Mouse (Mus musculus): ENCODE data around the gene Tln1.
A peak's percentile ranks its signal among the peaks of the same experiment; 100 is the strongest.
"Not testable (repeated sequence)": the region's sequence is repeated elsewhere in the genome, so short reads cannot be mapped to it uniquely, and the experiment has no call there.

Tln1 gene

DNA sequence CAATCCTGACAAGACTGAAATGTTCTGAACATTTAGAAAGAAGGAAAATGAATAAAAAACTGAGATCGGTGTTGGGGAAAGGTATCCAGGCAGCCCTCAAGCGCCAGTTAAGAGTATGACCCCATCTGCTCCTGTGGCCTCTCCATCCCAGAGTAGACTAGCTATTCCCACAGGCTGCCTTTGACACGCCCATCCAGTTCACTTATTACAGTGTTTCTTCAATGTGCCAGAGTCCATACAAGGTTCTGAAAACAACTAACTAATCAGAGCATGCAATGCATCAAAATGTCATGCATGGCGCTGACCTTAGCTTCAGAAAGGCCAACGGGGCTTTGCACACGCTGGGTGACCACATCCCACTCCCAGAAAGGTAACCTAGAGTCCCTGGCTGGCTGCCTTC lies 59.0 kb downstream of the Tln1 start:
- no peak for DNase-seq

DNA sequence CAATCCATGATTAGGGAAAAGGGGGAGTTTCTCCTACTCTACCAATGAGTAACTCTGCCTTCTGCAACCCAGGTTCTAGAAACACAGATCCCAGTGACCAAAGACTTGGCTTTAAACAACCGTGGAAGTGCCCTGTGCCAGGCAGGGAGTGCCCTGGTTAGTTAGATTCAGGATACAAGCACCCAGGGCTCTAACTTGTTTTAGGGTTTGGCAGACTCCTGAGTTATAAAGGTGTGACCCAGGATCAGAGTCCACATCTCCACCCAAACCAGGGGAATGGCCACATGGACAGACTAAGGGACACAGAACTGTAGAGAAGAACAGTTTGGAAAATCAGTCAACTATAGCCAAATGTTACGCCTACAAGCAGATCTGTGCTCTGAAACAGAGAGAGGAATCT lies 59.5 kb downstream of the Tln1 start:
- DNase-seq: no peak

DNA sequence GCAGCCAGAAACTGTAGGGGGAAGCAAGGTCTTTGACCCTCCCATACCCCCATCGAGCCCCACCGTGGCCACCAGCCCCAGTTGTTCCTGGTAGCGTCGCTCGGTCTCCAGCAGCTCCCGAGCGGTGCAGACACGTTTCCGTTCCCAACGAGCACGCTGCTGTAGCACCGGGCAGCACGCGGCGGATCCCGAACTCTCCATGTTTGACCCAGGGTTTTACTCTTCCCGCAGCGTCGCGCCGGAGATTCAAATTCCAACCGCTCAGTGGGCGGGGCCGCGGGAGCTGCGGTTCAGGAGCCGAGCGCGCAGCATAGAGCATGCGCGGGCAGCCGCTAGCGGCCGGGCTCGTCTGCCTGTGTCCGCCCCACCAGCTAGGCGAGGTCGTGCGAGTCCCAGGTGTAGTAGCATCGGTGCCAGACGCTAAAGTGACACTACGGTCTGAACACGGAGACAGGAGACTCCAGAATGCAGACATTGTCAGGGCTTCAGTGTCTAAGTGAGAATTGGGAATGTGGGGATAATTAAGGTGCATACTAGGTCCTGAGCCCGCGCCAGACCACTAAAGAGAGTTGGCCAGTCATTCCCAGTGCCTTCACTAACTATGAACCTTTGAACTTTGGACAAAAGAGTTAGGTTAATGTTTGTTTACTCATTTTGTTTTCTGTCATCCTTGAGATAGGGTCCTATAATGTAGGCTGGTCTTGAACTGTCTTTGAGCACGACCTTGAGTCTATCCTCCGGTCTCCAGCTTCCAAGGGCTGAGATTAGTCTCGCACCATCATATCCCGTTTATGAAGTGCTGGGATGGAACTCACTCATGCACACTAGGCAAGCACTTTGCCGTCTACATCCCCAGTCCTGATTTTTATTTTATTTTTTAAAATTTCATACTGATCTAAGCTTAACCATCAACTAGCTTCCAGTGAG lies 62.8 kb downstream of the Tln1 start, which contains the start of gene Arhgef39:
TSS of gene Arhgef39 (minus strand) at position 289 of the 927 bp plus-strand sequence.
- DNase-seq: peak; percentile 88 to 91

DNA sequence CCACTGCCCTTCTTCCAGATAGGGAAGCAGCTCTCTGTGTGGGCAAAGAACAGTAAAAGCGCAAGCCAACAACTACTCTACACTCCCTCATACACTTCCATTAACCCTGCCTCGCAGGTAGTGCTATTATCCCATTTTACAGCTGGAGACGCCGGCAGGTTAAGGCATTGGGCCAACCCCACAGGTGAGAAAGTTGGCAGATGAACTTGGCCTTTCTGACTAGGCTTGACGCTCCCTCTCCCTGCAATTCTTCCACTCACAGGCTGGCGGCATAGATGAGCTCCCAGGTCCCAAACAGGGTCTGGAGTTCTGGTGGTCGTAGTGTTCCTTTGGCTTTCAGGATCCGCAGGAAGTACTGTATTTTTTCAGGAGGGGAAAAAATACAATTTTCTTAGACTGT lies 63.5 kb downstream of the Tln1 start:
- peak; percentile 71 to 72 for DNase-seq

DNA sequence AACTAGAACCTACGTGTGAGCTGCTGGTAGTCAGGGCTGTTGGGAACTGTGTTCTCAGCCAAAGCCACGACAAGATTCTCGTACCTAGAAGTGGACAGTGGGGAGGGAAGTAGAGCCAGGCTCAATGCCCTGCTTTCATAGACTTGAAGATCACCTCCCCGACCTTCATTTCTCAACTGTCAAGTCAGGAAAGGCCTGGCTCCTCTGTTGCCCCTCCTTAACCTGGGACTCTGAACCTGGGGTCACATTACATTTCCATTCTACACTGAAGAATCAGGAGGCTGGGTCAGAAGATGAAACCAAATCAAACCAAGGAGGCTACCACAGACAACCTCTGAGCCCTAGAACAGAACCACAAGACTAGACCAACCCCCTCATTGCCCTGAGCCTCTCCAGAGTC lies 64.5 kb downstream of the Tln1 start:
- DNase-seq: no peak

DNA sequence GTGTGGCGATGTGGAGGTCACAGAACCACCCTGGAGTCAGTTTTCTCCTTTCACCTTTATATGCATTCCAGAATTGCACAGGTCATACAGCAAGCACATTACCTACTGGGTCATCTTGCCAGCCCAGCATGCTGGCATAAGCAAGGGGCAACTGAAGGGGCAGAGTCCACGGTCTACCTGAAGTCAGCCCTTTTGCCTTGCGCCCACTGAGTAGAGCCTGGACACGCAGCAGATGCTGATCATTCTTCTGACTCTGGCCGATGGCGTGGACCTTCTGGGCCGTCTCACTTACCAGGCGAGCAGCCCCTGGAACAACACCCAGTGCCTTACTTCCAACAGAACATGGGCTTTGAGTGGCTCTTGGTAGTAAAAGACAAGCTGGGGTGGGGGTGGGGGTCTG lies 65.1 kb downstream of the Tln1 start:
- DNase-seq: no peak

DNA sequence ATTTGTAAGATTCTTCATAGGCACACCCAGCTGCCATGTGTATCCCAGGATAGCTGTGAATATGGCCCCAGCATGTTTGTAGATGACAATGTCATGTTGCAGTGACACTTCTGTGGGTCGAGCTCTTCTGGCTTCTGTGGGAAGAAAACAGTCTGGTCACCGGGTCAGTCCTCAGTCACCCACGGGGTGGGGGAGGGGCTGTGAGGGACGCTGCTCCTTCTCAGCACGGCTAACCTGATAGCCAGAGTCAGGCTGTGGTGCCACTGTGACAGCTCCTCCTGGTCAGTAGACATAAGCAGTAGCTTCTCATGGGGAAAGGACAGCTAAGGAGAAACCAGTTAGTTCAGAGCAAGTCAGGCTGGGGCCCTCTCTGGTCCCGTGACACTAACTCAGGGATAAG lies 65.9 kb downstream of the Tln1 start:
- DNase-seq: no peak

DNA sequence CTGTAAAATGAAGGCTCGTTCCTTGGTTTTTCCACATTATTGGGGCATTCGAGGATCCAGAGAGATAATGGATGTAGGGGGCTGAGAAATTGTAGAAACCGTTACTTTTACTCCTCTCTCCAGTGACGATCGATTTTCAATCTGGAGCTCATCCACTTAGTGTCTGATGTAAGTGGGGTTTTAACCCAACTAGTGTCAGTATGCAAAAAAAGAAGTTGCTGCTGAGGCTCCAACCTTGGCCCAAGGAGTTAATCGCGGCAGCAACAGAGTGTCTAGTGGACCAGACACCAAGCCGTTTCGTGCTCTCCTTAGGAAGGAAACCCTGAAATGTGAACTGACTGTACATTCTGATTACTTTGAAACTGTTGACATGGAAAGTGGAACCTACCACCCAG lies 68.6 kb downstream of the Tln1 start:
- DNase-seq: peak; percentile 17 to 31

DNA sequence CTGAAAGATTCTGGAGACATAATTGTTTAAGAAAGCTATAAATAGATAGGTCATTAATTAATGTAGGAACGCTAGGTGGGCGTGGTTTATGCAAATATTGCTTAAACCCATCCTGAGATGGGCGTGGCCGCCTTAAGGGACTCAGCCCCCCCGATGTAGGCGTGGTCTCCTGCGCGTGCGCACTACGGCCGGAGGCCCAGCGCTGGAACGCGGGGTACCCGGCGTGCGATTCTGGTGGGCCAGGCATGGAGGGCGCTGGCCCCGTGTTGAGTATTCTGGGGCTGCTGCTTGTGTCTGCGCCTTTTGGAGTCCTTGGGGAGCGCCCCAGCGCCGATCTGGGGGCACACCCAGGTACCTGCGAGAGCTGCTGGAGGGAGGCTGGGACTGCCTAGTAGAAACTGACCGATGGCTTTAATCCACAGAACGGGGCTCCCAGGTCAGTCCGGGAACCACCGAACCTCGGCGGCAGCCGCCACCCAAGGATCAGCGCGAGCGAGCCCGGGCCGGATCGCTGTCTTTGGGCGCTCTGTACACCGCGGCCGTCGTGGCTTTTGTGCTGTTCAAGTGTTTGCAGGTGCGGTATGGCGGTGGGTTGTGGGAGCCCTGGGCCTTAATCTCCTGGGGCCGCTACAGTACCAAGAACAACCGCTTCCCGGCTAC lies 69.2 kb downstream of the Tln1 start:
- peak; percentile 99 for DNase-seq

DNA sequence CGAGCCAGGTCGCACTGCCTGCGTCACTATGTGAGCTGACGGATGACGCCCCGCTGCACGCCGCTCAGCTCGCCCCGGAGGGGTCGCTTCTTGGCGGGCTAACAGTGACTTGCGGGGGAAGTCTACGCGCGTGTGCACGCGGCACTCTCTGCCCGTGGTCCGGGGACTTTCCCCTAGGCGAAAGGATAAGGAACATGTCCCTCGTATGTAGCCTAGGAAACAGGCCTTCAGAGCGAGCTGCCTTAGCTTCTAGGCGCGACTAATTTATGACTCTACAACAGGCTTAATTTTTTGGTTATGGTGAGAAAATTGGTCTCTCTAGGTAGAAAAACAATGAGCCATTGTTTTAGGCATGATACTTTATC lies 69.7 kb downstream of the Tln1 start, which contains the start of gene Ccdc107:
TSS of gene Ccdc107 (plus strand) at position 80 of the 365 bp plus-strand sequence.
- peak; percentile 91 to 97 for DNase-seq

DNA sequence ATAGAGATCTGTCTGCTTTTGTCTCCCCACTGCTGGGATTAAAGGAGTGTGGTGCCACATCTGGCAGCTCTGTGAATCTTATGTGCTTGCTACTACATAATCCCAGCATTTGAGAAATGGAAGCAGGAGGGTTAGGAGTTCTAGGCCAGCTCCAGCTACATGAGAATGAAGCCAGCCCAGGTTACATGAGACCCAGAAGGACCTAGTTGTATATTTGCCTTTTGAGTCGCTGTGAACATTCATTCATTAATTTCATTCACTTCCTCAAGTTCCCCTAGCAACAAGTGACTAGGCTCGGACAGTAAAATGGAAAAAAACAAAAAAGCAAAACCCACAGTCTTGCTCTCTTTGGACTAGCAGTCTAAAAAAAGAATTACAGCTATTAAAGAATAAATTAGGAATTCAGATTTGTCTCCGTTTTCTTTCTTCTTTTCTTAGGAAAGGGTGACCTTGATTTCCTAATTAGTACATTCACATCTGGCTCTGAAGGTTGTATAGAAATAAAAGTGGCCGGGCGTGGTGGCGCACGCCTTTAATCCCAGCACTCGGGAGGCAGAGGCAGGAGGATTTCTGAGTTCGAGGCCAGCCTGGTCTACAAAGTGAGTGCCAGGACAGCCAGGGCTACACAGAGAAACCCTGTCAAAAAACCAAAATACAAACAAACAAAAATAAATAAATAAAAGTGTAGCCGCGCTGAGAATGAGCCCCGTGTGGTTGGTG lies 70.2 kb downstream of the Tln1 start:
- DNase-seq: peak in 1 of 2 experiments; percentile 23

DNA sequence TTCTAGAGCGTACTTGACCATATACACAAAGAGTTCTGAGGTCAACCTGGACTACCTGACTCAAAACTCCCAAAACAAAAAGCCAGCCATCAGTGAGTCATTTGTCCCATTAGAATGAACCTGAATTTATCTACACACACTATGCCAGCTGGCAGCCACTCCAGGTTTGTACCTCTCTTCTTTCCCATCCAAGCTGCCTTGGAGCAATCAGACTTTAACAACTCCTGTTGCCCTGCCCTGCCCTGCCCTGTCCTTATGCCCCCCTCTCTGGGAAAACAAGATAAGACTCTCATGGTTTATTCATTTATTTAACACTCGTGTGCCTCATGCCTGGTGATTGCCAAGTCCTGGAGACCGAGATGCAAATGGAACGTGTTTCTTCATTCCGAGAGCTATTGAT lies 71.7 kb downstream of the Tln1 start:
- DNase-seq: no peak

DNA sequence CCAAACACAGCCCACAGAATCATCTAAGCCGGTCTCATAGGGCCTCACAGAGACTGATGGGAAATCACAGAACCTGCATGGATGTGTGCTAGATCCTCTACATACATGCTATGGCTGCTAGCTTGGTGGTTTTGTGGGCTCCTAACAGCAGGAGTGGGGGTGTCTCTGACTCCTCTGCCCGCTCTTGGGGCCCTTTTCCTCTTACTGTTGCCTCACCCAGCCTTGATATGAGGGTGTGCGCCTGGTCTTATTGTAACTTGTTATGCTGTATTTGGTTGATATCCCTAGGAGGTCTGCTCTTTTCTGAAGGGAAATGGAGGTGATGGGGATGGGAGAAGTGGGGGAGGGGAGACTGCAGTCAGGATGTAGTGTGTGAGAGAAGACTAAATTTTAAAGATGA lies 72.9 kb downstream of the Tln1 start:
- DNase-seq: no peak

DNA sequence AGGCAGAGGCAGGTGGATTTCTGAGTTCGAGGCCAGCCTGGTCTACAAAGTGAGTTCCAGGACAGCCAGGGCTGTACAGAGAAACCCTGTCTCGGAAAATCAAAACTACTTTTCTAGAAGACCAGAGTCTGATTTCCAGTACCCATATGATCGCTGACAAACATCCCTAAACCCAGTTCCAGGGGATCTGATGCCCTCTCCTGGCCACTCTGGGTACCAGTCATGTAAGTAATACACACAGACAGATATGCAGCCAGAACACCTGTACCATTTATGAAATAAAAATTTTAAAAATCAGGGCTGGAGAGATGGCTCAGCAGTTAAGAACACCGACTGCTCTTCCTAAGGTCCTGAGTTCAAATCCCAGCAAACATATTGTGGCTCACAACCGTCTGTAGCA lies 76.8 kb downstream of the Tln1 start:
- not testable (repeated sequence) for DNase-seq

DNA sequence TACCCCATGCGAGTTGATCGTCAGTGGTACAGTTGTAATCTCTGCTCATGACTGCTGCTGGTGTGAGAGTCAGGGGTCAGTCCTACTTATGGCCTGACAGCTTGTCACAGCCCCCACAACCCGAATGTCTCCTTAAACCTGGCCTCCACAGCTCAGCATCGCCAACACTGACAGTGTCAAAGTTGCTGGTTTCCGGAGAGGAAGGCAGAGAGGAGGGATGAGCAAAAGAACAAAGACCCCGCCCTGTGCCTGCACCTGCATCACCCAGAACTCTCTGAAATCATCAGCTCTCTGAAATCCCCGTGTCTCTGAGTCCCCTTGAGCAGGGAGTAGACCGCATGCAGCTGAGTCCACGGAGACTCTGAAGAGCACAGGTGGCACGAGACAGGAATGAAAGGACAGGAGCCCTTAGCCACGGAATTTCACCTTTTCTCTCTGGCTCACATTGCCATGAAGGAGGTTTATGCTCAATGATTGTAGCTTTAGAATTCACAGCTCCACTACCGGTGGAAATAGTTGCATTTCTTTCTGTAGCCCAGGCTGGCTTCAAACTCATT lies 78.9 kb downstream of the Tln1 start, which contains the start of gene Sit1:
TSS of gene Sit1 (minus strand) at position 200 of the 557 bp plus-strand sequence.
- no peak for DNase-seq

DNA sequence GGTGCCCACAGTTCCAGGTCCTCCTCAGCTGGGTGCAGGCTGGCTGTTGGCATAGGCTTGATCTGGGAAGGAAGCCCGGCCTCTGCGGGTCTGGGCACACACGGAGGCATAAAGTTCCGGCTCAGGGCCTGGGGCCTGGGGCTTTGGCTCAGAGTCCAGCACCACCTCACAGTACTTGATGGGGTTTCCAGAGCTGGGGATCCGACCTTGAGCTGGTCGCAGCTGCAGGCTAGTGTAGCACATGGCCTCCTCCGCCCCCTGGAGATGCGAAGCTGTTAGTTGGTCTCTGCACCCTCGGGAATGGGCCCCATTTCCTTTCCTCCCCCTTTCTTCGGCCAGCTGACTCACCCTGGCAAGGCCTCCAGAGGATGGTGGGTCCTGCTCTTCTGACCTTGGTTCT lies 79.9 kb downstream of the Tln1 start:
- peak; percentile 64 to 73 for DNase-seq

DNA sequence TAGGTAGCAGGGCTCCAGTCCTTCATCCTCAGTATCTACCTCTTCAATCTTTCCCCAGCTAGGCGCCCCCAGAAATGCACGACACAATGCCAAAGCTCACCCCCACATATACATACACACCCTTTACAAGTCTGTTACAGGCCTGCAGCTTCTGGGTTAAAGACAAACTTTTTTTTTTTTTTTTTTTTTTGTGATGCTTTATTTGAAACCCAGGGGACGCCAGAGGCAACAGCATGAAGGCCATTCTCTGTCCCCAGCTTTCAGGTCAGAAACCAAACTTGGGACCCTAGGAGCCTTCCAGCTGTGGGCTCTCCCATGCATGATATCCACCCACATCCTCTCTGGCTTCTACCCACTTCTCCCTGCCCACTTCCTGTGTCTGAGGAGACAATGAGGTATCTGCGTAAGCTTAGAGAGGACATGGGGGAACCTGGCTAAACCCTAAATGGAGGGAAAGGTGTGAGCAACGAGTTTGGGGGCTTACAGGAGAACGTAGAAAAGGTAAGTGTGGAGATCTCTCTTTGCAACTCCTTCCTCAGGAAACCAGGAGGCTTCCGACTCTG lies 80.5 kb downstream of the Tln1 start:
- DNase-seq: no peak

All from cerebellum, postnatal 10 days (tissue).